In the genomic region with DNA sequence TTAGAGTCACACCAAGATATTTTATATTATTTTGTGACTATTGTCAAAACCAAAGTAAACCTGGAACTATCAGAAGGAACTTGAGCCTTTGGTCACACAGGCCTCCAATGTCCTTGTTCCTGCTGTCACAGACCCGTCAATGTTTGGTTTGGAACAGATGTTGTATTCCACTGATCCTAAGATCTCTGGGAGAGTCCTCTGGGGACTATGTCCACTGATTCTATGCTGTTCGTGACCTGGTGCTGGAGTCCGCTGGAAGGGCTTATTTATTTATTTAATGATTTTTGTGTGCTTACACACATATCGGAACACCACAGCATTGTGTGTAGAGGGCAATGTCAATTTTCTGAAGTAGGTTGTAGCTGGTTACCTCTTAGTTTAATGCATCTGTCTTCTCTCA, we compare ENCODE assay signal across 32 mouse cellular contexts.
"Had no signal": no experiment of that assay in that cellular context is flagged by ENCODE, and none has a peak within 500 bp of the region (broad histone marks: within the 10 kb centered on the region; RNA-seq: fewer than 3 reads in every experiment).

No protein-coding gene starts in this region.

- H3K9me3 ChIP-seq: limb, embryonic 10.5 days; limb, embryonic 15.5 days; liver, embryonic 12.5 days; liver, embryonic 13.5 days; liver, embryonic 15.5 days; lung, embryonic 15.5 days had no signal

- H3K36me3 ChIP-seq: limb, embryonic 10.5 days; limb, embryonic 12.5 days; limb, embryonic 13.5 days; limb, embryonic 15.5 days; liver, embryonic 12.5 days; liver, embryonic 13.5 days; liver, embryonic 15.5 days; lung, embryonic 15.5 days; midbrain, embryonic 10.5 days; midbrain, embryonic 12.5 days; midbrain, embryonic 13.5 days; midbrain, embryonic 15.5 days; neural tube, embryonic 12.5 days had no signal

- H3K9ac ChIP-seq: limb, embryonic 12.5 days; limb, embryonic 13.5 days; limb, embryonic 15.5 days; liver, embryonic 12.5 days; liver, embryonic 13.5 days; liver, embryonic 14.5 days; liver, embryonic 15.5 days; liver, postnatal 0 days; lung, embryonic 14.5 days; lung, embryonic 15.5 days; midbrain, embryonic 12.5 days; midbrain, embryonic 13.5 days; midbrain, embryonic 15.5 days; neural tube, embryonic 12.5 days had no signal

- H3K27me3 ChIP-seq: limb, embryonic 12.5 days; limb, embryonic 13.5 days; limb, embryonic 15.5 days; liver, embryonic 12.5 days; liver, embryonic 13.5 days; liver, embryonic 15.5 days; lung, embryonic 15.5 days; megakaryocyte, embryonic 14.5 days; midbrain, embryonic 12.5 days; midbrain, embryonic 13.5 days; midbrain, embryonic 15.5 days; neural tube, embryonic 12.5 days had no signal

- H3K4me3 ChIP-seq: left cerebral cortex, adult 2 months; limb, embryonic 10.5 days; limb, embryonic 12.5 days; limb, embryonic 13.5 days; limb, embryonic 15.5 days; liver, embryonic 12.5 days; liver, embryonic 13.5 days; liver, embryonic 15.5 days; lung, embryonic 15.5 days; megakaryocyte, embryonic 14.5 days; midbrain, embryonic 10.5 days; midbrain, embryonic 12.5 days; midbrain, embryonic 13.5 days; midbrain, embryonic 15.5 days; myocyte; neural tube, embryonic 12.5 days had no signal

- H3K27ac ChIP-seq: left cerebral cortex, adult 2 months; limb, embryonic 10.5 days; limb, embryonic 12.5 days; limb, embryonic 13.5 days; limb, embryonic 15.5 days; liver, embryonic 12.5 days; liver, embryonic 13.5 days; liver, embryonic 14.5 days; liver, embryonic 15.5 days; lung, embryonic 15.5 days; macrophage; midbrain, embryonic 10.5 days; midbrain, embryonic 12.5 days; midbrain, embryonic 13.5 days; midbrain, embryonic 15.5 days; neural tube, embryonic 12.5 days had no signal

- ATAC-seq: liver, embryonic 12.5 days; liver, postnatal 0 days; lung, postnatal 0 days; midbrain, embryonic 13.5 days; midbrain, embryonic 15.5 days; midbrain, embryonic 16.5 days had no signal

- H3K4me1 ChIP-seq: limb, embryonic 10.5 days; limb, embryonic 12.5 days; limb, embryonic 13.5 days; limb, embryonic 15.5 days; liver, embryonic 12.5 days; liver, embryonic 13.5 days; liver, embryonic 15.5 days; lung, embryonic 15.5 days; megakaryocyte, embryonic 14.5 days; midbrain, embryonic 10.5 days; midbrain, embryonic 12.5 days; midbrain, embryonic 13.5 days; midbrain, embryonic 15.5 days; neural tube, embryonic 12.5 days had no signal

- H3K4me2 ChIP-seq: limb, embryonic 12.5 days; limb, embryonic 13.5 days; limb, embryonic 15.5 days; liver, embryonic 12.5 days; liver, embryonic 13.5 days; liver, embryonic 15.5 days; lung, embryonic 14.5 days; lung, embryonic 15.5 days; midbrain, embryonic 11.5 days; midbrain, embryonic 12.5 days; midbrain, embryonic 13.5 days; midbrain, embryonic 15.5 days; neural tube, embryonic 12.5 days had no signal

- DNase-seq: left cerebral cortex, postnatal 4 days; liver; liver, embryonic 13.5 days; liver, postnatal 0 days; lung, adult 18-20 months; lung, adult 2 months; lung, embryonic 14.5 days; lung, postnatal 10 days; lung, postnatal 14 days; lung, postnatal 36 days; lung, postnatal 4 days; midbrain, embryonic 14.5 days had no signal
